Mouse (Mus musculus) forebrain, embryonic 15.5 days (tissue): ENCODE results near the gene Zfp574. TPM values are rescaled to one million over a fixed set of nuclear protein-coding genes. Genes with fewer than 3 reads are reported as not detected.

Source experiments
- ATAC-seq: fragments of 200-750 bp; cut with Nextera tagmentation; replicated peaks from 2 replicates; pipeline ENCODE4 v1.8.0; 2017; ENCODE audit warnings: mild to moderate bottlenecking, moderate TSS enrichment, moderate library complexity
- H3K27ac ChIP-seq: fragments of 300-500 bp; sonication (generic); replicated peaks from 2 replicates; pipeline ENCODE4 v1.5.1; 2015; ENCODE audit warnings: mild to moderate bottlenecking, inconsistent platforms
- H3K27me3 ChIP-seq: fragments of 300-500 bp; sonication (generic); 2 replicates; pipeline ENCODE4 v1.6.1; 2015; ENCODE audit warnings: inconsistent platforms
- H3K36me3 ChIP-seq: fragments of 300-500 bp; sonication (generic); 2 replicates; pipeline ENCODE4 v1.6.1; 2015; ENCODE audit warnings: mild to moderate bottlenecking, inconsistent platforms
- H3K4me1 ChIP-seq: fragments of 300-500 bp; sonication (generic); 2 replicates; pipeline ENCODE4 v1.6.1; 2015; ENCODE audit warnings: inconsistent platforms
- H3K4me2 ChIP-seq: fragments of 300-500 bp; sonication (generic); replicated peaks from 2 replicates; pipeline ENCODE4 v1.6.1; 2015; ENCODE audit warnings: mild to moderate bottlenecking, inconsistent platforms
- H3K4me3 ChIP-seq: fragments of 300-500 bp; sonication (generic); 2 replicates; pipeline ENCODE4 v1.5.1; 2015; ENCODE audit warnings: mild to moderate bottlenecking, inconsistent platforms
- H3K9ac ChIP-seq: fragments of 300-500 bp; sonication (generic); replicated peaks from 2 replicates; pipeline ENCODE4 v1.6.1; 2015; ENCODE audit warnings: mild to moderate bottlenecking, inconsistent platforms
- H3K9me3 ChIP-seq: fragments of 300-500 bp; sonication (generic); 2 replicates; pipeline ENCODE4 v1.6.1; 2016; ENCODE audit warnings: inconsistent platforms
- WGBS: fragments of 180-500 bp; shearing (Covaris S2); methylation state at CpG from one replicate; pipeline ENCODE4 v1.1.7; 2015; ENCODE audit warnings: mixed read lengths; 5-methylcytosine and 5-hydroxymethylcytosine counted together
- polyA plus RNA-seq: library from polyadenylated mRNA; unstranded; fragments of >200 nt; fragmentation: Nextera tagmentation; extraction: Ambion mirVana; gene quantifications from 2 replicates; pipeline ENCODE4 v1.2.1, GENCODE M21; 2015

Zfp574 gene
- polyA plus RNA-seq, 1 experiment from 2014 or later, result 35.8 TPM

GRCm38 (mm10) chr7:25052587-25052986, 19.8 kb upstream of the Zfp574 start:
- H3K9ac ChIP-seq, result no peak overlapping the region
- peaks cover 6% of the 10 kb centered on the region; the same call in 1 of the 2 replicates for H3K4me1 ChIP-seq
- no peak overlapping the region for H3K4me3 ChIP-seq
- H3K27me3 ChIP-seq, result no peaks in the 10 kb centered on the region
- peaks cover 74% of the 10 kb centered on the region for H3K36me3 ChIP-seq
- H3K4me2 ChIP-seq, result no peak overlapping the region
- no peak for ATAC-seq
- 95% methylated on average over 3 of the region's 3 CpGs for WGBS
- no peaks in the 10 kb centered on the region for H3K9me3 ChIP-seq
- H3K27ac ChIP-seq, result no peak overlapping the region

DNA sequence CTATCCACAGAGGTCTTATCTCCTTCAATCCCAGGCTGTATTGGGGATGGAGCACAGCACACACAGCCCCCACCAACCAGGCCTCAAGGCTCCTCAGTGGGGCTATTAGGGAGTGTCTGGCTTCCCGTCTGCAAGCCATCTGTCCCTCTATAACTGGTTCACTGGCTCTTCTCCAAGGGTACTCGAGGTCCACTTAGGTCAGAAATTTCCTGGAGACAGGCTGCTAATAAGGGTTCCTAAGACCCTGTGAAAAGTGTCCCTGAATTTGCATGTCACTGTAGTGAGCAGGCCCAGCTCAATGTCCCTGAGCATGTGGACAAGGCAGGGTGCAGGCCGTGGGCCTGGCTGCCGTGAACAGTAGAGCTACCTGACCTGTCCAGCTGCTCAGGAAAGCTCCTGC, 15.4 kb upstream of the Zfp574 start:
- Histone ChIP-seq H3K36me3 (peaks cover 92% of the 10 kb centered on the region), H3K9me3 (no peaks in the 10 kb centered on the region), H3K9ac (no peak overlapping the region), H3K4me1 (no peaks in the 10 kb centered on the region), H3K27ac (no peak overlapping the region), H3K4me3 (no peak overlapping the region), H3K4me2 (no peak overlapping the region), H3K27me3 (no peaks in the 10 kb centered on the region)
- ATAC-seq, result peak; percentile 48; the same call in 1 of the 2 replicates
- 75% methylated on average over 4 of the region's 4 CpGs for WGBS

DNA sequence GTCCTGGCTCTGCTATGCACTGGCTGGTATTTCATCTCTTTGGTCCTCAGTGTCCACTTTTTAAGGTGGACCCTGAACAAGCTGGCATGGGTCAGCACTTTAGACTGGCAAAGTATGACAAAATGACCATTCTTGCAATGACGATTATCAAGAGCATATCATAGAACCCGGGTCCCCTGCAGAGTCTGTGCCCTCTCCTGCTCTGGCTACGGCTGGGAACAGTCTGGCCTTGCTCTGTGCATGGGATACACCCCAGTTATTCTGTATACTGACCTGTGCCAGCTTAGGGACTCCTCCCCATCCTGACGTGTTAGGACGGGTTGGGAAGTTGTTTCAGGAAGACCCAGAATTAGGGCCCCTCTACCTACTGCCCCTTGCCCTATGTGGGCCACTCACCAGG, 14.5 kb upstream of the Zfp574 start:
- Histone ChIP-seq H3K9ac (no peak overlapping the region), H3K4me1 (no peaks in the 10 kb centered on the region), H3K4me3 (no peak overlapping the region), H3K27me3 (no peaks in the 10 kb centered on the region), H3K9me3 (no peaks in the 10 kb centered on the region), H3K36me3 (peaks cover 96% of the 10 kb centered on the region), H3K4me2 (no peak overlapping the region), H3K27ac (no peak overlapping the region)
- no peak for ATAC-seq
- 93% methylated on average over 5 of the region's 5 CpGs for WGBS

- no peaks in the 10 kb centered on the region for H3K9me3 ChIP-seq
- no peak overlapping the region for H3K27ac ChIP-seq
- H3K4me3 ChIP-seq, result no peak overlapping the region
- H3K4me2 ChIP-seq, result no peak overlapping the region
- WGBS, result 89% methylated on average over 8 of the region's 8 CpGs
- peaks cover 96% of the 10 kb centered on the region for H3K36me3 ChIP-seq
- H3K9ac ChIP-seq, result no peak overlapping the region
- H3K4me1 ChIP-seq, result no peaks in the 10 kb centered on the region
- H3K27me3 ChIP-seq, result no peaks in the 10 kb centered on the region
- no peak for ATAC-seq
These were observed 14.0 kb upstream of the Zfp574 start for GRCm38 (mm10) chr7:25058394-25058793.

DNA sequence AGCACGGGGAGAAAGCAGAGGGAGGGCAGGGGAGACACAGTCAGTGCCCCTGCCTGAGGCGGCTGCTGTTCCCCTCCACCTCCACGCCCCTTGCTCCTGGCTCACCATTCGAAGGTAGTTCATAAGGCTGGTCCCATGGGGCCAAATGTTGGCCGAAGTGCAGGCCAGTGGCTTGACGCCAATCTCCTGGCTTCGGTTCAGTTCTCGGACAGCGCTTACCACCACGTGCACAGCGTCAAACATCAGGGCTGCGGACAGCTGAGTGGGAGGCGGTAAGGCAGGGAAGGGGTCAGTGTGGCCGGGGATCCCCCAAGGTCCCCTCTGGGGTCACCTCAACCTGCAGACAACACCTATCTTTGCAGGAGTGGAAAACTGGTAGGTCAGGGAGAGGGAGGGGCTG, 13.5 kb upstream of the Zfp574 start:
- Histone ChIP-seq H3K36me3 (peaks cover 94% of the 10 kb centered on the region), H3K9ac (no peak overlapping the region), H3K4me1 (no peaks in the 10 kb centered on the region), H3K4me3 (no peak overlapping the region), H3K27ac (no peak overlapping the region), H3K9me3 (no peaks in the 10 kb centered on the region), H3K4me2 (no peak overlapping the region), H3K27me3 (no peaks in the 10 kb centered on the region)
- ATAC-seq, result no peak
- WGBS, result 97% methylated on average over 14 of the region's 14 CpGs

DNA sequence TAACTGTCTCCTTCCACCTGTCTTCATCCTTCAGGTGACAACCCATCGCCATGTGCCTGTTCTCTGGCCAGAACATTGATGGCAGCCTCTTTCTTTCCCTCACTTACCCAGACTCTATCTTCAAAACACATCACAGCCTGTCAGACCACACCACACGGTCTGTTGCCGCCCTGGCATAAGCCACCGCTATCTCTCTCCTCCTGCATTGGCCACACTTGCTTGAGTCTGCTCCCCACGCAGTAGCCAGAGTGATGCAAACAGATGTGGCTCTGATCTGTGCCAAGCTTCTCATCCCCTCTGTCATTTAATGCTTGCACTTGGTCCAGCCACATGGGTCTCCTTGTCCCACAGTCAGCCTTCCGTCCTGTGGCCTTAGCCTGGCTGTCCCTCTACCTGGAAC, 9.0 kb upstream of the Zfp574 start:
- 92% methylated on average over 6 of the region's 6 CpGs for WGBS
- Histone ChIP-seq H3K9me3 (no peaks in the 10 kb centered on the region), H3K4me3 (no peak overlapping the region), H3K4me1 (peaks cover 4% of the 10 kb centered on the region), H3K27me3 (no peaks in the 10 kb centered on the region), H3K9ac (no peak overlapping the region), H3K4me2 (no peak overlapping the region), H3K36me3 (peaks cover 95% of the 10 kb centered on the region), H3K27ac (no peak overlapping the region)
- ATAC-seq, result no peak

GRCm38 (mm10) chr7:25063900-25064299, 8.5 kb upstream of the Zfp574 start:
- 88% methylated on average over 8 of the region's 8 CpGs for WGBS
- no peak for ATAC-seq
- no peak overlapping the region for H3K4me2 ChIP-seq

GRCm38 (mm10) chr7:25067338-25067737, 5.0 kb upstream of the Zfp574 start:
- no peaks in the 10 kb centered on the region for H3K27me3 ChIP-seq
- ATAC-seq, result no peak
- peaks cover 36% of the 10 kb centered on the region for H3K4me1 ChIP-seq
- H3K9me3 ChIP-seq, result no peaks in the 10 kb centered on the region
- 95% methylated on average over 7 of the region's 7 CpGs for WGBS
- H3K27ac ChIP-seq, result no peak overlapping the region
- no peak overlapping the region for H3K4me3 ChIP-seq
- no peak overlapping the region for H3K9ac ChIP-seq
- no peak overlapping the region for H3K4me2 ChIP-seq
- peaks cover 57% of the 10 kb centered on the region for H3K36me3 ChIP-seq

More at GRCm38 (mm10) chr7:25063900-25064299, 8.5 kb upstream of the Zfp574 start:
- H3K36me3 ChIP-seq, result peaks cover 90% of the 10 kb centered on the region
- H3K4me3 ChIP-seq, result no peak overlapping the region
- no peak overlapping the region for H3K9ac ChIP-seq
- no peaks in the 10 kb centered on the region for H3K27me3 ChIP-seq
- H3K27ac ChIP-seq, result no peak overlapping the region
- no peaks in the 10 kb centered on the region for H3K9me3 ChIP-seq
- peaks cover 10% of the 10 kb centered on the region for H3K4me1 ChIP-seq

GRCm38 (mm10) chr7:25067909-25068656, 4.3 kb upstream of the Zfp574 start:
- WGBS, result 84% methylated on average over 22 of the region's 22 CpGs
- Histone ChIP-seq H3K27me3 (no peaks in the 10 kb centered on the region), H3K36me3 (peaks cover 49% of the 10 kb centered on the region), H3K4me1 (peaks cover 37% of the 10 kb centered on the region), H3K4me3 (0 out of 2 replicates have a peak overlapping the region, but pooled peaks have one; percentile 8), H3K27ac (0 out of 2 replicates have a peak overlapping the region, but pooled peaks have one; percentile 2), H3K9me3 (no peaks in the 10 kb centered on the region), H3K9ac (no peak overlapping the region), H3K4me2 (peak overlapping the region; percentile 0; the same call in 1 of the 2 replicates)
- ATAC-seq, result no peak

- Histone ChIP-seq H3K27ac (0 out of 2 replicates have a peak overlapping the region, but pooled peaks have one; percentile 2), H3K4me2 (peak overlapping the region; percentile 0; the same call in 1 of the 2 replicates), H3K36me3 (peaks cover 44% of the 10 kb centered on the region), H3K4me3 (peak overlapping the region; percentile 8; the same call in 1 of the 2 replicates), H3K9me3 (no peaks in the 10 kb centered on the region), H3K9ac (no peak overlapping the region), H3K27me3 (no peaks in the 10 kb centered on the region), H3K4me1 (peaks cover 44% of the 10 kb centered on the region)
- peak; percentile 34 for ATAC-seq
- WGBS, result 4% methylated on average over 2 of the region's 2 CpGs
These were observed 3.6 kb upstream of the Zfp574 start for GRCm38 (mm10) chr7:25068724-25069123.

DNA sequence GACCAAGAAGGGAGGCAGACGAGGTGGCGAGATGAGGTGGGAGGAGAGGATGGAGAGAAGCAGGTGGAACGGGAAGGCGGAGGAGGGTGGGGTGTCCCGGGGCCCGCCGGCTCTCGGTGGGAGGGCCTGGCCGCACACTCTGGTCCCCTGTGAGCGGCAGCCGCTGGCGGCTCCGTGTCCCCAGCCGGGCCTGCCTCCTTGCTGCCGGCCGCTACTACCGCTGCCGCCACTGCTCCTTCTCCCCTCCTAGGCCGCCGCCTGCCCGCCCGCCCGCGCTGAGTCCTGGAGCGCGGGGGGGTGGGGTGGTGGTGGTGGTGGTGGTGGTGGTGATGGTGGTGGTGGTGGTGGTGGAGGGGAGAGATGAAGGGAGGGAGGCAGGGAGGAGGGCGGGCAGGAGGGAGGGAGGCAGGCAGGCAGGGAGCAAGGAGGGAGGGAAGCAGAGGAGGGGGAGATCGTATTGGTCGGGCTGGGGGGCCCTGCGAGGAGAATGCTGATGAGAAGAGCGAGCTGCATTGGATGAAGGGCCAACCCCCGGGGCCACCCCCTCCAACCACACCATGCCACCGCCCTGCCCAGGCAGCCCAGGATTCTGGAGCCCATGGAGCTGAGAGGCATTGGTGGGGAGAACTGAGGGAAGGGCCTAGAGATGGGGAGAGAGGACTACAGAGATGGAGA, 486 bp downstream of the Zfp574 start:
- H3K9me3 ChIP-seq, result no peaks in the 10 kb centered on the region
- H3K9ac ChIP-seq, result peak overlapping the region; percentile 96
- H3K27ac ChIP-seq, result peak overlapping the region; percentile 92
- ATAC-seq, result peak; percentile 12; the same call in 1 of the 2 replicates
- H3K4me2 ChIP-seq, result peak overlapping the region; percentile 93
- H3K4me3 ChIP-seq, result peak overlapping the region; percentile 83
- H3K4me1 ChIP-seq, result peaks cover 70% of the 10 kb centered on the region
- 0% methylated on average over 26 of the region's 33 CpGs for WGBS
- H3K27me3 ChIP-seq, result no peaks in the 10 kb centered on the region
- H3K36me3 ChIP-seq, result peaks cover 5% of the 10 kb centered on the region

DNA sequence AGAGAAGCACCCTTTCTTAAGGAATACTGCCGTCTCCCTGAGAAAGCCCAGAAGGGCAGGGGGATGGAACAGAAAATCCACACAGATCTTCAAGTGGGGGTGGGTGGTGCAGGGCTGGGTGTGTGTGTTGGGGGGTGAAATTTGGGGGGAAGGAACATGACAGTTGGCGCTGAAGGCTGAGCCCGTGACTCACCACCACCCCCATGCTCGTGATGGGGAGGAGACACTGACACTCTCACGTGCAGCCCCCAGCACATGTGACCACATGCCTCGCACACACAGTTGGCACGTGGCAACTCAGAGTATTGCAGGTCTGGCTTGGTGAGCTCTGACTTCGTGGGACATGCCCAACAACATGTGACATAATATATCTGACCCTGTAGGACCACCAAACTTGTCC, 1.6 kb downstream of the Zfp574 start:
- H3K9ac ChIP-seq, result peak overlapping the region; percentile 96; the same call in 1 of the 2 replicates
- 74% methylated on average over 8 of the region's 8 CpGs for WGBS
- H3K9me3 ChIP-seq, result no peaks in the 10 kb centered on the region
- no peak overlapping the region for H3K4me3 ChIP-seq
- no peak overlapping the region for H3K4me2 ChIP-seq
- H3K4me1 ChIP-seq, result peaks cover 70% of the 10 kb centered on the region
- H3K27ac ChIP-seq, result peak overlapping the region; percentile 92
- no peaks in the 10 kb centered on the region for H3K36me3 ChIP-seq
- ATAC-seq, result no peak
- H3K27me3 ChIP-seq, result no peaks in the 10 kb centered on the region
